Mouse (Mus musculus): ENCODE measurements around the gene Poc1b. TPM values are rescaled to one million over a fixed set of nuclear protein-coding genes. Genes with fewer than 3 reads are reported as not detected.
"Not testable (repeated sequence)": the region's sequence is repeated elsewhere in the genome, so short reads cannot be mapped to it uniquely, and the experiment has no call there.

Gene Poc1b
- polyA plus RNA-seq, 1 experiment: 10.5 TPM

DNA sequence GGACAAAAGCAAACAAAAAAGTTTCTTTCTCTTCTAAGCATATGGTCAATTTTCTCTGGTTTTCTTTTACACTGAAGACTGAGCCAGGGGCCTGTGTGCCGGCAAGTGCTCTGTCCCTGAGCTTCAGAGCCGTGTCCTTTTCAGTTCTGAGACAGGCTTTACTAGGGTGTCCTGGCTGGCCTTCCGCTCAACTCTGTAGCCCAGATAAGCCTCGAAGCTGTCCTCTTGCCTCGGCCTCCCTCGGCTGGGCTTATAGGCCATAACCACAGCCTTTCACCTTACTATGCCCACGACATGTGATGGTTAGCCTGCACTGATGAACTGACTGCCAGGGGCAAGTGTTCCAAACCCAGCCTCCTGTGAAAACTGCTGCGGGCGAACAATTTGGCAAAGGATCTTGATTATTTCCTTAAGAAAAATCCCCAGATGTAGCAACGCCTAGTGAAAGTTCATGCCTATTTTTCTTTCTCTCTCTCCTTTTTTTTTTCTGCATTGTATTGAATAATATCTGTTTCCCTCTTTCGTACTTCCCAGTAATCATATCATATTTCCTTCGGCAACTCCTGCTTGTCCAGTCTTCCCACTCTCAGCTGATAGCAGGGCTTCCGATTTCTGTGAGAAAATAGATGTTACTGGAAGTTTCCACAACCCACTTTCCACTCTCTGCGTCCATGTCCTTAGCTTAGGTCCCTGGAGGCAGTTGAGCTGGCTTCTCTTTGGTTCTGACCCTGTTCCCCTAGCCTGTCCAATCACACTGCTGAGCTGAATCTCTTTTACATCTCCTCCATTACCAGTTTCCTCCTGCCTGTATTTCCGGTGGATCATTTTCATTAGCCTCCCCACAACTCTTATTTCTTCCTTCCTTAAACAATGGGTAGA, 107.8 kb downstream of the Poc1b start:
- no peaks in the 10 kb centered on the region for H3K79me2 ChIP-seq (ENCODE audit: control insufficient read depth, insufficient read depth)
- H3ac ChIP-seq (ENCODE audit: control insufficient read depth, insufficient read length, low read depth): no peak overlapping the region
- H3K27me3 ChIP-seq (ENCODE audit: control insufficient read depth, insufficient read depth, insufficient read length): no peaks in the 10 kb centered on the region
- no peaks in the 10 kb centered on the region for H3K36me3 ChIP-seq (ENCODE audit: control insufficient read depth, insufficient read depth)
- H3K4me3 ChIP-seq (ENCODE audit: insufficient read depth, poor library complexity, severe bottlenecking): no peak overlapping the region
- TF ChIP-seq MAX (IDR thresholded peaks at IDR 0.05): no peak
- no peak for TF ChIP-seq MYOD1 (IDR thresholded peaks at IDR 0.05; ENCODE audit: control insufficient read depth, insufficient read length, low read depth)
- TF ChIP-seq CEBPB (IDR thresholded peaks at IDR 0.05; ENCODE audit: low read depth): no peak
- TF ChIP-seq CTCF (IDR thresholded peaks at IDR 0.05; ENCODE audit: control insufficient read depth, insufficient read depth, insufficient read length): no peak
- TF ChIP-seq MYOG (IDR thresholded peaks at IDR 0.05; ENCODE audit: control insufficient read depth, extremely low read depth, insufficient read length): no peak
- TF ChIP-seq FOSL1 (IDR thresholded peaks at IDR 0.05; ENCODE audit: insufficient read depth, low read length, poor library complexity, severe bottlenecking): no peak
- TF ChIP-seq USF1 (IDR thresholded peaks at IDR 0.05; ENCODE audit: low read depth): no peak
- H3K79me3 ChIP-seq (ENCODE audit: low read depth): no peaks in the 10 kb centered on the region

DNA sequence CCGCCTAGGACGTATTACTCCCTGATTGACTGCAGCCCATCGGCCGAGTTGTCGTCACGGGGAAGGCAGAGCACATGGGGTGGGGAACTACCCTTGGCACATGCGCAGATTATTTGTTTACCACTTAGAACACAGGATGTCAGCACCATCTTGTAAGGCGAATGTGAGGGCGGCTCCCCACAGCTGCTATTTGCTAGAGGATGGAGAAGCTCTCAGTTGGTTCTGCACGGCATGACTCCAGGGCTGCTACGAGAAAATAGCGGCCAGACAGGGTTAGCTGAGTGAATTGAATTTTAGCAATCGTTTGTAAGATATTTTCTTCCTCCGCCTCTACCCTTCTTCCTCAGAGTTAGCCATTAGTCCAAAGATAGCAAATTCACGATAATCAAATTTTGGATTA, 109.7 kb downstream of the Poc1b start:
- not testable (repeated sequence) for H3K27me3 ChIP-seq (ENCODE audit: control insufficient read depth, insufficient read depth, insufficient read length); H3K79me3 ChIP-seq (ENCODE audit: low read depth); H3K4me3 ChIP-seq (ENCODE audit: insufficient read depth, poor library complexity, severe bottlenecking); H3K79me2 ChIP-seq (ENCODE audit: control insufficient read depth, insufficient read depth); H3ac ChIP-seq (ENCODE audit: control insufficient read depth, insufficient read length, low read depth); H3K36me3 ChIP-seq (ENCODE audit: control insufficient read depth, insufficient read depth)

- TF ChIP-seq FOSL1 (IDR thresholded peaks at IDR 0.05; ENCODE audit: insufficient read depth, low read length, poor library complexity, severe bottlenecking): no peak
- TF ChIP-seq CTCF (IDR thresholded peaks at IDR 0.05; ENCODE audit: control insufficient read depth, insufficient read depth, insufficient read length): no peak
- TF ChIP-seq MAX (IDR thresholded peaks at IDR 0.05): no peak
- no peak for TF ChIP-seq USF1 (IDR thresholded peaks at IDR 0.05; ENCODE audit: low read depth)
- no peak for TF ChIP-seq MYOD1 (IDR thresholded peaks at IDR 0.05; ENCODE audit: control insufficient read depth, insufficient read length, low read depth)
- TF ChIP-seq CEBPB (IDR thresholded peaks at IDR 0.05; ENCODE audit: low read depth): no peak
- no peak for TF ChIP-seq MYOG (IDR thresholded peaks at IDR 0.05; ENCODE audit: control insufficient read depth, extremely low read depth, insufficient read length)
- H3ac ChIP-seq (ENCODE audit: control insufficient read depth, insufficient read length, low read depth): no peak overlapping the region
These were observed 114.7 kb downstream of the Poc1b start for GRCm38 (mm10) chr10:99221540-99221939.

DNA sequence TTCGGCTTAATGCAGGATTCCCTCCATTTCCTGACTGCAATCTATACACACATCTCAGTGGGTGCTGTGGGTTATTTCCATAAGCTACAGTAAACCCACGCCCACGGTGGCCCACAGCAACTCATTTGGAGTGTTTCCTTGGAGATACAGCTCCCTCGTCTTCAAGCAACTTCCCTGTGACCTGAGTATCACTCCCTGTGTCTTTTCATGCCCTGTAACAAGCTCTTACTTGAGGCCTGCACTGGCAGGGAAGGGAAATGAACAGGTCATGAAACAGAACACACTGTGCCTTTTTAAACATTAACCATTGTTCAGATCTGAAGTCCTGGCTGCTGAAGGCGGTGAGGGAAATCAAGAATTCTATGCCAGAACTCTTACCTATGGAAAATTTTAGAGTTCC, 115.9 kb downstream of the Poc1b start:
- no peaks in the 10 kb centered on the region for H3K27me3 ChIP-seq (ENCODE audit: control insufficient read depth, insufficient read depth, insufficient read length)
- H3K36me3 ChIP-seq (ENCODE audit: control insufficient read depth, insufficient read depth): no peaks in the 10 kb centered on the region
- H3K4me3 ChIP-seq (ENCODE audit: insufficient read depth, poor library complexity, severe bottlenecking): no peak overlapping the region
- no peak for TF ChIP-seq MYOD1 (IDR thresholded peaks at IDR 0.05; ENCODE audit: control insufficient read depth, insufficient read length, low read depth)
- no peak for TF ChIP-seq MAX (IDR thresholded peaks at IDR 0.05)
- TF ChIP-seq CTCF (IDR thresholded peaks at IDR 0.05; ENCODE audit: control insufficient read depth, insufficient read depth, insufficient read length): no peak
- TF ChIP-seq FOSL1 (IDR thresholded peaks at IDR 0.05; ENCODE audit: insufficient read depth, low read length, poor library complexity, severe bottlenecking): no peak
- TF ChIP-seq CEBPB (IDR thresholded peaks at IDR 0.05; ENCODE audit: low read depth): no peak
- no peak for TF ChIP-seq USF1 (IDR thresholded peaks at IDR 0.05; ENCODE audit: low read depth)
- no peak for TF ChIP-seq MYOG (IDR thresholded peaks at IDR 0.05; ENCODE audit: control insufficient read depth, extremely low read depth, insufficient read length)
- no peak overlapping the region for H3ac ChIP-seq (ENCODE audit: control insufficient read depth, insufficient read length, low read depth)
- no peaks in the 10 kb centered on the region for H3K79me3 ChIP-seq (ENCODE audit: low read depth)
- H3K79me2 ChIP-seq (ENCODE audit: control insufficient read depth, insufficient read depth): no peaks in the 10 kb centered on the region

More at GRCm38 (mm10) chr10:99221540-99221939, 114.7 kb downstream of the Poc1b start:
- Histone ChIP-seq H3K4me3 (ENCODE audit: insufficient read depth, poor library complexity, severe bottlenecking) (no peak overlapping the region), H3K27me3 (ENCODE audit: control insufficient read depth, insufficient read depth, insufficient read length) (no peaks in the 10 kb centered on the region), H3K36me3 (ENCODE audit: control insufficient read depth, insufficient read depth) (no peaks in the 10 kb centered on the region), H3K79me3 (ENCODE audit: low read depth) (no peaks in the 10 kb centered on the region), H3K79me2 (ENCODE audit: control insufficient read depth, insufficient read depth) (no peaks in the 10 kb centered on the region)

DNA sequence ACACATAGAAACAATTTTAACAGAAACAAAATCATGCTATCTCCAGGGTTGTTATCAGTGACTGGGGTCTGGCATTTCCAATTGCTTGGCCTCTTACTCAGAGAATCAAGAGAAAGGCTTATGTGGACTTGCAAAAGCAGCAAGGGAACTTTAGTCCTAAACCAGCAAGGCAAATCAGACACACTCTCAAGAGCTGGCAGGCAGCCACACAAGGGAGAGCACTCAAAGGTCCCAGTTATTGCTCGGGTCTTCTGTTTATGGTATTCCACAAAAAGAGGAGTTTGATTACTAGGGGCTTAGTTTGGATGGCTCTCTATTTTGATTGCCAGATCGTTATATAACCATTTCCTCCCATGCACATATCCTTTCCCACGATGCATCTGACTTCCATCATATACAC, 117.4 kb downstream of the Poc1b start:
- H3K79me3 ChIP-seq (ENCODE audit: low read depth): no peaks in the 10 kb centered on the region
- H3K4me3 ChIP-seq (ENCODE audit: insufficient read depth, poor library complexity, severe bottlenecking): no peak overlapping the region
- no peak overlapping the region for H3ac ChIP-seq (ENCODE audit: control insufficient read depth, insufficient read length, low read depth)
- no peaks in the 10 kb centered on the region for H3K36me3 ChIP-seq (ENCODE audit: control insufficient read depth, insufficient read depth)
- no peaks in the 10 kb centered on the region for H3K27me3 ChIP-seq (ENCODE audit: control insufficient read depth, insufficient read depth, insufficient read length)
- H3K79me2 ChIP-seq (ENCODE audit: control insufficient read depth, insufficient read depth): no peaks in the 10 kb centered on the region
- TF ChIP-seq MYOG (IDR thresholded peaks at IDR 0.05; ENCODE audit: control insufficient read depth, extremely low read depth, insufficient read length): no peak
- no peak for TF ChIP-seq CTCF (IDR thresholded peaks at IDR 0.05; ENCODE audit: control insufficient read depth, insufficient read depth, insufficient read length)

GRCm38 (mm10) chr10:99226782-99227181, 119.9 kb downstream of the Poc1b start:
- H3K79me3 ChIP-seq (ENCODE audit: low read depth): no peaks in the 10 kb centered on the region
- H3K36me3 ChIP-seq (ENCODE audit: control insufficient read depth, insufficient read depth): no peaks in the 10 kb centered on the region
- H3K4me3 ChIP-seq (ENCODE audit: insufficient read depth, poor library complexity, severe bottlenecking): no peak overlapping the region
- TF ChIP-seq MYOG (IDR thresholded peaks at IDR 0.05; ENCODE audit: control insufficient read depth, extremely low read depth, insufficient read length) (no peak), MYOD1 (IDR thresholded peaks at IDR 0.05; ENCODE audit: control insufficient read depth, insufficient read length, low read depth) (no peak), MAX (IDR thresholded peaks at IDR 0.05) (no peak), FOSL1 (IDR thresholded peaks at IDR 0.05; ENCODE audit: insufficient read depth, low read length, poor library complexity, severe bottlenecking) (no peak), CTCF (IDR thresholded peaks at IDR 0.05; ENCODE audit: control insufficient read depth, insufficient read depth, insufficient read length) (no peak)
- no peak overlapping the region for H3ac ChIP-seq (ENCODE audit: control insufficient read depth, insufficient read length, low read depth)
- no peaks in the 10 kb centered on the region for H3K27me3 ChIP-seq (ENCODE audit: control insufficient read depth, insufficient read depth, insufficient read length)
- no peaks in the 10 kb centered on the region for H3K79me2 ChIP-seq (ENCODE audit: control insufficient read depth, insufficient read depth)

Data from C2C12 (cell line).